Mouse (Mus musculus): ENCODE measurements at regions not wholly inside any gene's neighbourhood (a gene's known extent, or its start where the extent isn't known, plus 50 kb on each side); places are given as distances from the start of the nearest gene placed in this dataset.

GRCm38 (mm10) chr5:74937416-74937940, 107.1 kb downstream of the Chic2 start:
- no peak for TF ChIP-seq MAFK (IDR thresholded peaks at IDR 0.05; ENCODE audit: insufficient read depth, low read depth, low read length)
- no peak for TF ChIP-seq ZNF384 (IDR thresholded peaks at IDR 0.05; ENCODE audit: low read depth, low read length)
- TF ChIP-seq CHD2 (IDR thresholded peaks at IDR 0.05; ENCODE audit: low read depth, low read length) = no peak
- no peak for TF ChIP-seq ZC3H11A (IDR thresholded peaks at IDR 0.05; ENCODE audit: borderline replicate concordance, low read depth, low read length)
